Mouse (Mus musculus): ENCODE measurements around the gene Setd3. TPM values are rescaled to one million over a fixed set of nuclear protein-coding genes. Genes with fewer than 3 reads are reported as not detected.

Gene Setd3
- total and polyA plus RNA-seq, 3 experiments = 25.0 to 99.8 (median 84.6) TPM

DNA sequence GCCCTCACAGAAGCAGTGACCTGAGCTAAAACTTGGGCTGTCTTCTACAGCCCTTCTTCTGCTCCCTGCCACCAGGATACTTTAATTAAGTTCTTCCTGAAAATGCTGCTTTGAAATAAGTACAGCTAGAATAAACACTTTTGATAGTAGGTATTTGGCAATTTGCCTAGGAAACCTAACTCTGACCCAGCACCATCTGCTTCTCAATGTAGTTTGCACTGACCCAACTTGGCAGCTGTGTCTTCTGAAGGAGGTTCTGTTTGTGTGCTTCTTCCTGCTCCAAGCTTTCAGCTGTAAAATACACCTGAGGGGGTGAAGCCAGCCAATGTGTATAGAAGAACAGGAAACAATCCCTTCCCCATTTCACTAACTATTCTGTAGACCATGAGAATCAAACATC lies 7.8 kb downstream of the Setd3 start:
- H3K4me1 ChIP-seq (ENCODE audit: control insufficient read depth, insufficient read depth, low read length) = peaks cover 33% of the 10 kb centered on the region
- H3K79me2 ChIP-seq (replicated peaks; ENCODE audit: control insufficient read depth, insufficient read depth, low read length) = peaks cover 16% of the 10 kb centered on the region
- intact Hi-C loops (cut with DNase I) = no loop called here
- H3K4me3 ChIP-seq = no peak overlapping the region
- H3K27ac ChIP-seq = no peak overlapping the region
- H3K36me3 ChIP-seq (ENCODE audit: control insufficient read depth, insufficient read depth, low read length) = peaks cover 18% of the 10 kb centered on the region
- TF ChIP-seq POLR2A (IDR thresholded peaks at IDR 0.05; ENCODE audit: insufficient read depth, low read depth, low read length) = no peak
- no peak for TF ChIP-seq EP300 (IDR thresholded peaks at IDR 0.05; ENCODE audit: insufficient read depth, low read depth, low read length)
- TF ChIP-seq CTCF (IDR thresholded peaks at IDR 0.05) = no peak
- H3K9ac ChIP-seq (ENCODE audit: low read depth, low read length) = no peak overlapping the region
- DNase-seq = no peak
- H3K27me3 ChIP-seq (ENCODE audit: control insufficient read depth, insufficient read depth, low read length) = no peaks in the 10 kb centered on the region

DNA sequence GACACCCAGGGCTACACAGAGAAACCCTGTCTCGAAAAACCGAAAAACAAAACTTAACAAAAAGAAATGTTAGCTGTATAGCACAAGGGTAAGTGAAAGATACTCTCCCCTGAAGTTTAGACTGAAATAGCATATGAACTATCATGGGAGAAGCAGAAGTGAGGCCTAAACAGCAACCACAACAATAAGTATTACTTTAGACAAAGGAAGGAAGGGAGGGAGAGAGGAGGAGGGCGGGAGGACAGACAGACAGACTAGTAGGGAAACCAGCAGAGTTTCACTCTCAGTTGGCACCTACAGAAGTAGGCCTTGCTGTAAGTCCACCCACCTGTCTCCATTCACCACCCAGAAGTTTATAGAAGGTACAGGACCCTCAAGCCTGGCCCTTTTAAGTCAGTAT lies 8.6 kb downstream of the Setd3 start:
- 77% methylated on average over 3 of the region's 3 CpGs for WGBS
- no peak overlapping the region for H3K4me3 ChIP-seq
- no peak overlapping the region for H3K9ac ChIP-seq (ENCODE audit: low read depth, low read length)
- TF ChIP-seq EP300 (IDR thresholded peaks at IDR 0.05; ENCODE audit: insufficient read depth, low read depth, low read length) (no peak), CTCF (IDR thresholded peaks at IDR 0.05) (no peak), POLR2A (IDR thresholded peaks at IDR 0.05; ENCODE audit: insufficient read depth, low read depth, low read length) (no peak)
- H3K4me1 ChIP-seq (ENCODE audit: control insufficient read depth, insufficient read depth, low read length) = peaks cover 32% of the 10 kb centered on the region
- no peaks in the 10 kb centered on the region for H3K27me3 ChIP-seq (ENCODE audit: control insufficient read depth, insufficient read depth, low read length)
- peaks cover 18% of the 10 kb centered on the region for H3K36me3 ChIP-seq (ENCODE audit: control insufficient read depth, insufficient read depth, low read length)
- intact Hi-C loops (cut with DNase I) = no loop called here
- H3K79me2 ChIP-seq (replicated peaks; ENCODE audit: control insufficient read depth, insufficient read depth, low read length) = peaks cover 19% of the 10 kb centered on the region
- DNase-seq = no peak
- no peak overlapping the region for H3K27ac ChIP-seq

- intact Hi-C loops (cut with DNase I) = no loop called here
- Histone ChIP-seq H3K4me1 (ENCODE audit: control insufficient read depth, insufficient read depth, low read length) (peaks cover 31% of the 10 kb centered on the region), H3K79me2 (replicated peaks; ENCODE audit: control insufficient read depth, insufficient read depth, low read length) (peaks cover 23% of the 10 kb centered on the region), H3K36me3 (ENCODE audit: control insufficient read depth, insufficient read depth, low read length) (peaks cover 15% of the 10 kb centered on the region), H3K9ac (ENCODE audit: low read depth, low read length) (no peak overlapping the region), H3K27me3 (ENCODE audit: control insufficient read depth, insufficient read depth, low read length) (no peaks in the 10 kb centered on the region), H3K27ac (no peak overlapping the region), H3K4me3 (no peak overlapping the region)
- 10% methylated on average over 3 of the region's 3 CpGs for WGBS
- TF ChIP-seq EP300 (IDR thresholded peaks at IDR 0.05; ENCODE audit: insufficient read depth, low read depth, low read length) (no peak), CTCF (IDR thresholded peaks at IDR 0.05) (no peak), POLR2A (IDR thresholded peaks at IDR 0.05; ENCODE audit: insufficient read depth, low read depth, low read length) (no peak)
- no peak for DNase-seq
Measured at GRCm38 (mm10) chr12:108168909-108169308, 10.2 kb downstream of the Setd3 start.

DNA sequence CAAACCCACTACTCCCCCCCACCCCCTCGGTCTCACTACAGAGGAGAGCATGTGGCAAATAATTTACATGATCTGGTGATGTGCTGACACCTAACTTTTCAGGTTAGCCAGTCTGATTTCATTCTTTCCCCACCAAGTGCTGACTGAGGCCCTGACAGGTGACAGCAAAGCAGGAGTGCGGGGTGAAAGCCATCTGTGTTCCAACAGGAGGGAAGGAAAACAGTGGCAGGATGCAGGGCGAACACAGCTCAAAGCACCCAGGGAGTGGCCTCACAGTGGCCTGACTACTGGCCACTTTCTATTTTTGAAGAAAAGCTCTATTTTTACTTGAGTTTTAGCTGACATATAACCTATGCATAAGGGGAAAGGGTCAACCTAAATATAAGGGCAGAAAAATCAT lies 15.4 kb downstream of the Setd3 start:
- Histone ChIP-seq H3K9ac (ENCODE audit: low read depth, low read length) (no peak overlapping the region), H3K4me3 (no peak overlapping the region), H3K27me3 (ENCODE audit: control insufficient read depth, insufficient read depth, low read length) (no peaks in the 10 kb centered on the region), H3K27ac (no peak overlapping the region), H3K4me1 (ENCODE audit: control insufficient read depth, insufficient read depth, low read length) (peaks cover 9% of the 10 kb centered on the region), H3K36me3 (ENCODE audit: control insufficient read depth, insufficient read depth, low read length) (peaks cover 7% of the 10 kb centered on the region), H3K79me2 (replicated peaks; ENCODE audit: control insufficient read depth, insufficient read depth, low read length) (peaks cover 14% of the 10 kb centered on the region)
- no peak for DNase-seq
- TF ChIP-seq CTCF (IDR thresholded peaks at IDR 0.05) = no peak
- no peak for TF ChIP-seq EP300 (IDR thresholded peaks at IDR 0.05; ENCODE audit: insufficient read depth, low read depth, low read length)
- no peak for TF ChIP-seq POLR2A (IDR thresholded peaks at IDR 0.05; ENCODE audit: insufficient read depth, low read depth, low read length)
- 50% methylated on average over 3 of the region's 3 CpGs for WGBS
- intact Hi-C loops (cut with DNase I) = no loop called here

DNA sequence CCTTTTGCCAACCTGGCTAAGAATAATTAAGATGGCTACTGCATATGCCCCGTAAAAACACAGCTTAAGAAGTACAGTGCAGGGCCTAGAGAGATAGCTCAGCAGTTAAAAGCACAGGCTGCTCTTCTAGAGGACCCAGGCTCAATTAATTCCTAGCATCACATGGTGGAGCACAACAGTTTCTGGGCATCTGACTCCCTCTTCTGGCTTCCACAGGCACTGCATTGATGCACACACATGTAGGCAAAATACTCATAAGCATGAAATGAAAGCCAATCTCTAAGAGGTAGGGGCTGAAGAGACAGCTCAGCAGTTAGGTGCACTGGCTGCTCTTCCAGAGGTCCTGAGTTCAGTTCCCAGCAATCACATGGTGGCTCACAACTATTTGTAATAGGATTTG lies 17.1 kb downstream of the Setd3 start:
- DNase-seq = no peak
- 98% methylated on average over 1 of the region's 1 CpGs for WGBS
- TF ChIP-seq CTCF (IDR thresholded peaks at IDR 0.05) = peak; percentile 58
- TF ChIP-seq POLR2A (IDR thresholded peaks at IDR 0.05; ENCODE audit: insufficient read depth, low read depth, low read length) = no peak
- Histone ChIP-seq H3K79me2 (replicated peaks; ENCODE audit: control insufficient read depth, insufficient read depth, low read length) (peaks cover 11% of the 10 kb centered on the region), H3K9ac (ENCODE audit: low read depth, low read length) (no peak overlapping the region), H3K27me3 (ENCODE audit: control insufficient read depth, insufficient read depth, low read length) (no peaks in the 10 kb centered on the region), H3K4me3 (no peak overlapping the region), H3K36me3 (ENCODE audit: control insufficient read depth, insufficient read depth, low read length) (peaks cover 5% of the 10 kb centered on the region), H3K4me1 (ENCODE audit: control insufficient read depth, insufficient read depth, low read length) (peaks cover 3% of the 10 kb centered on the region), H3K27ac (no peak overlapping the region)
- intact Hi-C loops (cut with DNase I) = no loop called here

DNA sequence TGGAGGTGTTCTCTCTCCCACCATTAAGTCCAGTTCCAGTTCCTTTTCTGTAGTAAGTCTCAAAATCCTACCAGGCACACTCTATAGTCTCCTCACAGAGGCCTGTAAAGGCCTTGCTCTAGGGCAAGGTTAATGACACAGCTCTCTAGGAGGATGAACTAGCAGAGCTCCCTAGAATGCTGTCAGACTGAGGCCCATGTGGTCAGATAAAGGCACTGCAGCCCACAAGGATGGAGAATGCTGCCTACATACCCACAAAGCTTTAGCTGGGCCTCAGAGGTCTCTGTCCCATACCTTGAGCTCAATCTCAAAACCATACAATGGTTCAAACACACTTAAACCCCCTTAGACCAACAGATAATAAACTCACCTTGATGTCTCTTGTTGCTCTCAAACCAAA lies 19.3 kb downstream of the Setd3 start:
- peaks cover 1% of the 10 kb centered on the region; the same call in 1 of the 2 replicates for H3K4me1 ChIP-seq (ENCODE audit: control insufficient read depth, insufficient read depth, low read length)
- intact Hi-C loops (cut with DNase I) = no loop called here
- H3K27me3 ChIP-seq (ENCODE audit: control insufficient read depth, insufficient read depth, low read length) = no peaks in the 10 kb centered on the region
- no peak overlapping the region for H3K4me3 ChIP-seq
- H3K36me3 ChIP-seq (ENCODE audit: control insufficient read depth, insufficient read depth, low read length) = peaks cover 4% of the 10 kb centered on the region
- H3K79me2 ChIP-seq (replicated peaks; ENCODE audit: control insufficient read depth, insufficient read depth, low read length) = peaks cover 7% of the 10 kb centered on the region
- no peak for TF ChIP-seq POLR2A (IDR thresholded peaks at IDR 0.05; ENCODE audit: insufficient read depth, low read depth, low read length)
- no peak for TF ChIP-seq CTCF (IDR thresholded peaks at IDR 0.05)
- TF ChIP-seq EP300 (IDR thresholded peaks at IDR 0.05; ENCODE audit: insufficient read depth, low read depth, low read length) = no peak
- H3K9ac ChIP-seq (ENCODE audit: low read depth, low read length) = no peak overlapping the region
- no peak for DNase-seq
- H3K27ac ChIP-seq = no peak overlapping the region

All from heart, adult 2 months (tissue).